14 mouse cellular contexts compared by ENCODE assay signal in the genomic region with DNA sequence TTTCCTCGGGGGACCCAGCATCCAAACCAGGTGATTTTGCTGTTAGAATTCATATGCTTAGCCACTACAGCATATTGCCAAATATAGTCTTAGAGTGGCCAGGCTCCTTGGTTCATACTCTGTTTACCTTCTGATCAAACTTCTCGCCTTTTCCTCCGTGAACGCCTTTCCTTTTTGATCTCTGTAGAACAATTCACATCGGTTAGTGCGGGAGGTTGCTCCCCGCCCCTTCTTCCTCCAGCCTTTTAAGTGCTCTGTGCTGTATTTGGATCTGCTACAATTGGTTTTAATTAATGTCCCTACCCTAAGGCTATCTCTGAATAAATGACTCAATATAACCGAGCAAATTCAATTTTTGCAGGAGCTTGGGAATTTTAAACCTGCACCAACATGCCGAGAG. TPM values are rescaled to one million over a fixed set of nuclear protein-coding genes. Genes with fewer than 3 reads are reported as not detected.
DNase-seq lines count a peak whose midpoint lies in the region; ATAC-seq lines count a peak whose summit lies in the region.
"Had no signal": no experiment of that assay in that cellular context is flagged by ENCODE, and none has a peak within 500 bp of the region (broad histone marks: within the 10 kb centered on the region; RNA-seq: fewer than 3 reads in every experiment).

No protein-coding gene starts in this region.

- DNase-seq in kidney, adult 9 months, result no peak
- DNase-seq in CD4-positive, CD25-positive, alpha-beta regulatory T cell, adult 2 months (ENCODE audit: low read depth, low spot score), result peak; percentile 52
- DNase-seq in embryo, embryonic 11 days, result no peak
- DNase-seq in cerebellum, postnatal 36 days, result no peak
- DNase-seq in ovary, postnatal 14 days (ENCODE audit: low spot score), result no peak
- DNase-seq: adrenal gland, adult 8-10 months; cerebellum, adult 8-10 months; gastrocnemius, postnatal 14 days; kidney, postnatal 10 days; right cerebral cortex, postnatal 4 days had no signal

- no peak overlapping the region for H3K9ac ChIP-seq in kidney, embryonic 14.5 days (ENCODE audit: low read depth, low read length)
- H3K9ac ChIP-seq in limb, embryonic 13.5 days, result peak overlapping the region; percentile 46

- no peaks in the 10 kb centered on the region for H3K9me3 ChIP-seq in kidney, embryonic 14.5 days (ENCODE audit: control insufficient read depth, low read length)
- no peaks in the 10 kb centered on the region for H3K9me3 ChIP-seq in limb, embryonic 13.5 days
- H3K9me3 ChIP-seq: G1E had no signal

- no peaks in the 10 kb centered on the region for H3K36me3 ChIP-seq in kidney, embryonic 14.5 days (ENCODE audit: control insufficient read depth, insufficient read depth, low read length)
- no peaks in the 10 kb centered on the region for H3K36me3 ChIP-seq in limb, embryonic 13.5 days
- H3K36me3 ChIP-seq: G1E had no signal

- 29% methylated on average over 9 of the region's 9 CpGs for WGBS in kidney, embryonic 14.5 days
- WGBS in limb, embryonic 13.5 days, result 18% methylated on average over 9 of the region's 9 CpGs

- no peak for ATAC-seq in kidney, embryonic 14.5 days (ENCODE audit: low FRiP score, low TSS enrichment)
- ATAC-seq in activated CD4-positive, CD25-positive, alpha-beta regulatory T cell, adult 4 months, result peak; percentile 62
- ATAC-seq in limb, embryonic 13.5 days (ENCODE audit: low FRiP score, low read depth), result peak; percentile 29; the same call in 1 of the 2 replicates

- no peak overlapping the region for H3K4me3 ChIP-seq in kidney, embryonic 14.5 days (ENCODE audit: low read length)
- H3K4me3 ChIP-seq in limb, embryonic 13.5 days, result peak overlapping the region; percentile 34

- no peaks in the 10 kb centered on the region for H3K27me3 ChIP-seq in kidney, embryonic 14.5 days (ENCODE audit: control insufficient read depth, insufficient read depth, low read length)
- H3K27me3 ChIP-seq in limb, embryonic 13.5 days, result no peaks in the 10 kb centered on the region

- H3K4me2 ChIP-seq in kidney, embryonic 14.5 days (replicated peaks; ENCODE audit: low read depth, low read length), result peak overlapping the region; percentile 15; the same call in 1 of the 2 replicates
- H3K4me2 ChIP-seq in limb, embryonic 13.5 days (replicated peaks), result peak overlapping the region; percentile 60

- H3K27ac ChIP-seq in kidney, embryonic 14.5 days (ENCODE audit: low read depth, low read length), result no peak overlapping the region
- H3K27ac ChIP-seq in limb, embryonic 13.5 days, result no peak overlapping the region

- peaks cover 7% of the 10 kb centered on the region; the same call in 1 of the 2 replicates for H3K4me1 ChIP-seq in kidney, embryonic 14.5 days (ENCODE audit: control insufficient read depth, insufficient read depth, low read length)
- peaks cover 14% of the 10 kb centered on the region for H3K4me1 ChIP-seq in limb, embryonic 13.5 days

RNA-seq across cellular contexts. Expression of a gene that starts 12.2 kb away (rescaled TPM):
- 27.7 and 33.8 TPM in 2 replicates for polyA plus RNA-seq in kidney, embryonic 14.5 days (2014; fragmentation: Nextera tagmentation; extraction: Ambion mirVana)
- 10 to 100 TPM; 77.2 to 84.4 TPM for polyA plus RNA-seq in activated CD4-positive, CD25-positive, alpha-beta regulatory T cell, adult 4 months (2017; shearing (Covaris generic))
- polyA plus RNA-seq in limb, embryonic 13.5 days (2015; fragmentation: Nextera tagmentation; extraction: Ambion mirVana), result 23.3 and 26.2 TPM in 2 replicates

RNA-seq across cellular contexts. Expression of a gene that starts 33.2 kb away (rescaled TPM):
- 29.7 and 32.6 TPM in 2 replicates for polyA plus RNA-seq in kidney, embryonic 14.5 days (2014; fragmentation: Nextera tagmentation; extraction: Ambion mirVana)
- polyA plus RNA-seq in activated CD4-positive, CD25-positive, alpha-beta regulatory T cell, adult 4 months (2017; shearing (Covaris generic)), result 10 to 100 TPM; 17.4 to 20.5 TPM
- polyA plus RNA-seq in limb, embryonic 13.5 days (2015; fragmentation: Nextera tagmentation; extraction: Ambion mirVana), result 21.4 and 22.2 TPM in 2 replicates
